Mouse (Mus musculus): ENCODE data around the gene Tbpl2.

Tbpl2 gene

DNA sequence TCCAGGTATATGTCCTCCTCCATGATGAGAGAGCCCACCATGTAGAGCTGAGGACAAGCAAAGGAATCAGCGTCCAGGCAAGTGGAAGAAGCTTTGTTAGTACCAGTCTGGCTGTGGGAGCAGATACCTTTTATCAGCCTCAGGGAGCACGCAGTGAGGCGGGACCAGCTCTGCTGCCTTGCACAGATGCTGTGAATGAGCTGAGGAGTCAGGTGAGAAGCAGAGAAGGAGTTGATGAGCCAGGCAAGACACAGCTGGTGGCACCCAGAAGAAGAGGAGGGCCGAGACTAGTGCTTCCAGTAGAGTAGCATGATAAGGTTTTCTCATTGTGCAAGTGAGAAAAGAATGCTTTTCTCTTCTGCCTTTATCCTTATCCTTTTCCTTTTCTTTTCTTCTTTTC is at the start of gene Tbpl2:
TSS of gene Tbpl2 (minus strand) at position 101 of the 400 bp plus-strand sequence.
- DNase-seq (ENCODE audit: inconsistent age in 2 of 2, low spot score in 1 of 2): no peak

DNA sequence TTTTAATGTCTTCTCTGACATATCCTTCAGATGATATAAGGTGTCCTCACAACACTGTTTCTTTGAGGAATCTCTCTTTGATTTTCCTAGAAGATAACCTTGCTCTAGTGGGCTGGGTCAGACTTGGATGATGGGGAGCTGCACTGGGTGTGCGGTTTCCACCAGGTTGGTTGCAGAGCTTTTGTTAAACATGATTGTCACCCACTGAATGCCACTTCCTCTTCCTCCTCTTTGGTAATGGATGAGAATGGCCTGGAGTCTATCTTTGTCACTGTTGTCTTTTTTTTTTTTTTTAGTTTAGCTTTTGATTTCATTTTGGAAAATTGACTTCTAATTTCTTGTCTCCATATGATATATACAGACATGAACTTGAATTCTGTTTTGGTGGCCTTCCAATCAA is 38.0 kb upstream of the Tbpl2 start:
- no peak for DNase-seq (ENCODE audit: inconsistent age in 2 of 2, low spot score in 1 of 2)

DNA sequence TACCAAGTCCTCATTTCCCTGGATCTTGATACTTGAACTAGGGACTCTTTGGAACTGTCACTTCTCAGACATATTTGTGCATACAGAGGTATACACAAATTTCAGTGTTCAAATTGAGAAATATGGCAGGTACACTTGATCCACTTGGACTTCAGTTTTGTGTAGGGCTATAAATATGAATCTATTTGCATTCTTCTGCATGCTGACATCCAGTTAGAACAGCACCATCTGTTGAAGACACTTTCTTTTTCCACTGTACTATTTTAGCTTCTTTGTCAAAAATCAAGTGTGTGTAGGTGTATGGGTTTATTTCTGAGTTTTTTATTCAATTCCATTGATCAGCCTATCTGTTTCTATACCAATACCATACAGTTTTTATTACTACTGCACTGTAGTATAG is 12.7 kb upstream of the Tbpl2 start:
- DNase-seq (ENCODE audit: inconsistent age in 2 of 2, low spot score in 1 of 2): no peak

DNA sequence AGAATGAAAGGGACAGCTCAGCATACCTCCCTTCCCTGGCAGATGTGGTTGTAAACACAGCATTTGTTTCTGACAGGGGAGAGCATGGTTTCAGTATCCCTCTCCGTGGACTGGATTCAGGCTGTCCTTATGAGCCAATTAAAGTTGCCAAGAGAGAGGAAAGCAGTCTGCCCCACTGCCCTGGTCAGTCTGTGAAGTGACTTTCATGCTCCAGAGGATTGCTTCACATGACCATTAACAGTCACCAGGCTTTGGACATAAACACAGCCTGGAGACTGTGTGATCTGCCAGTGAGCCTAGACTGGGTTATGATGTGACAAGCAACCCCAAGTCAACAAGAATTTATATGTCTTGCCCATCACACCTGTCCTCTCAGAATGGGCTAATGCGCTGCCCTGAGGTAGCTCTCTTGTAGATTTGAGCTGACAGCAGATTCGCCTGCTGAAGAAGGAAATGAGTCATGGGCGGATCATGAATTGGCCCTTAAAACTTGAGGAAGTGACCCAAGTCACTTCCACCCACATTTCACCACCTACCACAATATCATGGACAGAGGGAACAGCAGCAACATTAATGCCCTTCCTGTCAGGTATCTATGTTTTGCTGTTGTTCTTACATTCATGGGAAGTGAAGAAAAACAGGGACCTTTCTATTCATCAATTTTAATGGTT is 7.4 kb upstream of the Tbpl2 start:
- no peak for DNase-seq (ENCODE audit: inconsistent age in 2 of 2, low spot score in 1 of 2)

DNA sequence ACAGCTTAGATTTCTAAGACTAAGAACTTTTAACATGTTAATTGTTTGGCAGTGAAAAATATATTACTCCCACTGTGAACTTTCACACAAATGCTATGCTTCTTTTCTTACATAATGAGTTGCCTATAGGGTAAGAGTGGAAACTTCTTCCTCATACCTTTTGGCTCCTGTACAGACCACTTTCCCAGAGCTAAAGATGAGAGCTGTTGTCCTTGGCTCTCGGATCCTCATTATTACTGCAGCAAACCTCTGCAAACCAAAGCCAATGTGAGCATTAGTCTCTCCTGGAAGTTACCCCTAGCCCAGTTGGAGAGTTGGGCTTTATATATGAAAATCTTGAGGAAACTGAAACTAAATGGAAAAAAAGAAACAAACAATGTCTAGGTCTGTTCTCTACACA is 5.5 kb downstream of the Tbpl2 start:
- DNase-seq (ENCODE audit: inconsistent age in 2 of 2, low spot score in 1 of 2): no peak

DNA sequence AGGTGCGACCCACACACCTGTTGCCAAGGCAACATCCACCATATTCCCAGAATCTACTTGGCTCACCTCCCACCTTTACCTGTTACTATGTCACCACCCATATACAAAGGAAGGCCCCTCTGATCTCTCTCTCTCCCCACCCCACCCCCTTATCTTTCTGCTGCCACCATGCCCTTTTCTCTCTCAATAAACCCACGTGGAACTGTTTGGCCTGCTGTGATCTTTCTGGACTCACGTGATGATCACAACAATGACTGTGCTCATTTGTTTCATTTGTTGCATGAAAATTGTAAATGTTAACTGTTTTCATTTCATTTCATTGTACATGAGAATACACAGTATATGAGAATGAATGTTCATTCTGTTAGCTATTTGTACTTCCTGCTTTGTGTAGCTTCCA is 45.9 kb downstream of the Tbpl2 start:
- no peak for DNase-seq (ENCODE audit: inconsistent age in 2 of 2, low spot score in 1 of 2)

DNA sequence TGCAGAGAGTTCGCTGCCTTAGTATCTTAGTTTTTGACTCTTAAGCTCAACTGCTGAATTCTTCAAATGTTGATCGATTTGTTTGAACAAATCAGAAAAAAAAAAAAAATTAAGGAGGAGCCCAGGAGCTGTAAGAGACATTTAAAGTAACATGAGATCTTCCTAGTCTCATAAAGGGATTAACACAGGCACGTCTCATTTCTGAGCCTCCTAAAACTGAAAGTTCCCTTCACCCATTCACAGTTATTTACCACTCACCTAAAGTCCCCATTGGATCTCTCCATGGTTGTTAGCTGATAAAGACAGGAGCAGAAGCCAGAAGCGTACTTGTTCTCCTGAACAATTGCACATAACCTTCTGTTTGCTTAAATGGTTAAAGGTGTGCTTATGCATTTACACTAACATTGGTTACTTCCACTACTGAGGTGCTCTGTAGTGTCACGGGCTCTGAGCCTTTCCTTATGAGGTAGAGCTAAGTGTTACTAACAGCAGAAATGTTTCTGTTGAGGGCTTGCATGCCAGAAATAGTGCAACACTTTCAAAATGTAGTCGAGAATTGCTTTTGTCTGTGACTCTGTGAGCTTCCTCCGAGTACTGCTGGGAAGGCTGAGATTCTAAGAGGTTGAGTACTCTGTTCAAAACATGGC is 46.9 kb downstream of the Tbpl2 start, which contains the start of gene Hnmt:
TSS of gene Hnmt (minus strand) at position 51 of the 647 bp plus-strand sequence.
- peak in 1 of 2 experiments; percentile 51 for DNase-seq (ENCODE audit: inconsistent age in 2 of 2, low spot score in 1 of 2)

DNA sequence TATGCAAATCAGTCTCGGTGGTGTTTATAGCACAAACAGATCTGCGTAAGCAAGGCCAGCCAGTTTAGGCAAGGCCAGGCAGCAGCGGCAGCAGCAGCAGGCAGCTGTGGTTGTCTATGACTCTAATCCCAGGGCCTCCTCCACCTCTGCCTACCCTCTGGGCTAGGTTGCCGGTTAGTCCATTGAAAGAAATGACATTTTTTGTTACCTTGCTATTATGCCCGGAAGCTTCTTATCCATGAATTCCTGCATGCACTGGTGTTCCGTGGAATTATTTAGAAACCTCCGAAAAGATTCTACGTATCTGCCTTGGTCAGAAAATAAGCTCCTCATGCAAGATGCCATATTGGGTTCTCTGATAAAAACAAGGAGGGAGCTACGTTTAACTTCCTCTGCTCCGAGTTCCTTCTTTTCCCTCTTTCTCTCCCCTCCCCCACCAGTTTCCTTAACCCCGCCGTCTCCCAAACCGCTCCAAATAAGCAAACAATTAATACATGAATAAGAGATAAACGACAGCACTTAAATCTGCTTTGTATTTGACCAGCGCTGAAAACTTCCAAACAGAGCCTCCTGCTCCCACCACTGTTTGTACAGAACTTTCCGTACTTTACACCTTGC is 47.8 kb downstream of the Tbpl2 start:
- DNase-seq (ENCODE audit: inconsistent age in 2 of 2, low spot score in 1 of 2): peak; percentile 60 to 89

DNA sequence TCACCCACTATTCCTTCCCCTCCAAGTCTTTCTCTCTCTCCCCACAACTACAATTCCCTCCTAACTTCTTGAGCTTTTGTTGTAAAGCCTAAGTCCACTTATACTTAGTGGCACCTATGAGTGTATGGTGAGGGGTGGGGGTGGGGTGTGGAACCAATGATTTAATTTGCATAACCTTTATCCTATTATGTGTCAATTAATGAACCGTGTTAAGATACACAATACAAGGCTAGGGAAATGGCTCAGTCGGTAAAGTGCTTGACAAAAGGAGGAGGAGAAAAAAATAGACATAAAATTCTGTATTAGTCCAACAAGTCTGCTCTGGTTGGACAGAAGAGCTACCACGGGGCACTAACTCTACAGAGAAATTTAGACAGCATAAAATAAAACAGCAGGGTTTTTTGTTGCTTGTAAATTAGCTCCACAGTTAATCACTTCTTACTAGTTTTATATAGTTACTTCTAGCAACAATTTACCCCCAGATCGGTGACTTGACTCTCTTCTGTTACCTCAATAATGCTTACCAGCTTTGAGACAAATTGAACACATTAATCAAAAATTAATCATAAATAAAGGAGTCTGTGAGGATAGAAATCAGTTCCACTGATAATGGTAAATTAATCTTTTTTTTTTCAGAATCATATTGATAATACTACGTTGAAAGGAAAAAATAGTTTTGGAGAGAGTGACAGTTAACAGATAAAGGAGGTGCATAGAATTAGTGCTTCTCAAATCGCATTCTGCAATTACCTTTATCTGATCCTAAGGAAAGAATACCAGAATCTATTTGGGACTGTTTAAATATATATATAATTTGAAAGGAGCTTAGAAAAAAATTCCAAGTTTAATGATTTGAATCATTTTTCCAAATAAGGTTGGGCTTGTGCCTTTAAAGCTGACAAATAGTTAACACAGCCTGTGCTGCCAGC is 48.6 kb downstream of the Tbpl2 start:
- no peak for DNase-seq (ENCODE audit: inconsistent age in 2 of 2, low spot score in 1 of 2)

DNA sequence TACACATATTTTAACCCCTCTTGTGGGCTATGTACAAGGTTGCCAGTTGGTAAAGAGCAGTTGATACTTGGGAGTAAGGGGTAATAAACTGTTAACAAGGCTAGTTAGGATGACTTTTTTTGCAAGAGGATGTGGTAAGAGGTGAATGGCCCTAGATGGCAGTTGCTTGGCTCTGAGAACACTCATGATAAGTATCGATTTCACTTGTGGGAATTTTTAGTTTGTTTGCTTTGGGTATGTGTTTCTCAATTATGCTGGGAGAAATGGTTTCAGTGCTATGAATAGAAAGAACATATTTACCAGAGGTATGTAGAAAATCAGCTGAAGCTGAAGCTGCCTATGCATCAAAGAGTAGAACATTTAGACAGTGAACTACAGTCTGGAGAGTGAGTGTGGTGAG is 53.5 kb downstream of the Tbpl2 start:
- DNase-seq (ENCODE audit: inconsistent age in 2 of 2, low spot score in 1 of 2): peak in 1 of 2 experiments; percentile 23

DNA sequence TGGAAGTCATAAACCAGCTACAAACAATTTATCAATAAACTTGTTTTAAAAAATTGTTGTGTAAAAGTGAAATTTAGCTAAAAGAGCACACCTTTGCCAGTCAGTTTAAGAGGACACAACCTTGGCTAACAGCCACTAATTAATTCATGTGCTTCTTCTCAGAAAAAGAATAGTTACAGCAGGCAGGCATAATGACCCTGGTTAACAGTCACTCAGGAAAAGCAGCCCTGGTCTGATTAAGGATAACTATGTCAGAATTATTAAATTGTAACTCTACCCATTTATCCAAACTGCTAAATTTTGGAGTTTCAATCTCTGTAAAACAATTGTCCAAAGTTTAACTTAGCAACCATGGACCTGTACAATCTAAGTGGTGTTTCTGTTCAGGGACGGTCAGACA is 55.9 kb downstream of the Tbpl2 start:
- no peak for DNase-seq (ENCODE audit: inconsistent age in 2 of 2, low spot score in 1 of 2)
